Mouse (Mus musculus): ENCODE measurements around the gene Gch1. TPM values are rescaled to one million over a fixed set of nuclear protein-coding genes. Genes with fewer than 3 reads are reported as not detected.

Gene Gch1
- total RNA-seq, 2 experiments from 2014 or later = 1.7 to 1.8 TPM

GRCm38 (mm10) chr14:47208564-47209493 lies 19.6 kb upstream of the Gch1 start:
- no peak for DNase-seq
- intact Hi-C loops (cut with DNase I; ENCODE audit: low total_unique reads) = no loop called here

- intact Hi-C loops (cut with DNase I; ENCODE audit: low total_unique reads) = no loop called here
- no peak for DNase-seq
These were observed 17.4 kb upstream of the Gch1 start for GRCm38 (mm10) chr14:47206601-47207000.

- intact Hi-C loops (cut with DNase I; ENCODE audit: low total_unique reads) = no loop called here
- no peak for DNase-seq
These were observed 16.2 kb upstream of the Gch1 start for GRCm38 (mm10) chr14:47205270-47205972.

GRCm38 (mm10) chr14:47197340-47197739 lies 8.1 kb upstream of the Gch1 start:
- intact Hi-C loops (cut with DNase I; ENCODE audit: low total_unique reads) = loop anchor here (10.0 kb wide), 1 partner anchor 103 kb away; no protein-coding TSS in a partner anchor
- DNase-seq = no peak

- intact Hi-C loops (cut with DNase I; ENCODE audit: low total_unique reads) = loop anchor here (10.0 kb wide), 1 partner anchor 102 kb away; no protein-coding TSS in a partner anchor
These were observed 7.5 kb upstream of the Gch1 start for GRCm38 (mm10) chr14:47196711-47197110.

GRCm38 (mm10) chr14:47194096-47194495 lies 4.9 kb upstream of the Gch1 start:
- DNase-seq = no peak
- intact Hi-C loops (cut with DNase I; ENCODE audit: low total_unique reads) = loop anchor here (10.0 kb wide), 1 partner anchor 99 kb away; no protein-coding TSS in a partner anchor

More at GRCm38 (mm10) chr14:47196711-47197110, 7.5 kb upstream of the Gch1 start:
- no peak for DNase-seq

GRCm38 (mm10) chr14:47193506-47193905 lies 4.3 kb upstream of the Gch1 start:
- intact Hi-C loops (cut with DNase I; ENCODE audit: low total_unique reads) = loop anchor here (10.0 kb wide), 1 partner anchor 99 kb away; no protein-coding TSS in a partner anchor
- no peak for DNase-seq

- intact Hi-C loops (cut with DNase I; ENCODE audit: low total_unique reads) = loop anchor here (10.0 kb wide), 1 partner anchor 97 kb away; no protein-coding TSS in a partner anchor
These were observed 2.6 kb upstream of the Gch1 start for GRCm38 (mm10) chr14:47191861-47192260.

GRCm38 (mm10) chr14:47190626-47191025 lies 1.4 kb upstream of the Gch1 start:
- intact Hi-C loops (cut with DNase I; ENCODE audit: low total_unique reads) = loop anchor here (10.0 kb wide), 1 partner anchor 96 kb away; no protein-coding TSS in a partner anchor
- DNase-seq = no peak

More at GRCm38 (mm10) chr14:47191861-47192260, 2.6 kb upstream of the Gch1 start:
- DNase-seq = no peak

GRCm38 (mm10) chr14:47189635-47189955 lies 382 bp upstream of the Gch1 start:
- intact Hi-C loops (cut with DNase I; ENCODE audit: low total_unique reads) = no loop called here
- no peak for DNase-seq

- no peak for DNase-seq
- intact Hi-C loops (cut with DNase I; ENCODE audit: low total_unique reads) = no loop called here
These were observed 752 bp downstream of the Gch1 start for GRCm38 (mm10) chr14:47188475-47188847.

- intact Hi-C loops (cut with DNase I; ENCODE audit: low total_unique reads) = no loop called here
- no peak for DNase-seq
These were observed 1.4 kb downstream of the Gch1 start for GRCm38 (mm10) chr14:47187666-47188360.

GRCm38 (mm10) chr14:47187261-47187660 lies 2.0 kb downstream of the Gch1 start:
- intact Hi-C loops (cut with DNase I; ENCODE audit: low total_unique reads) = no loop called here

GRCm38 (mm10) chr14:47186561-47186960 lies 2.7 kb downstream of the Gch1 start:
- intact Hi-C loops (cut with DNase I; ENCODE audit: low total_unique reads) = no loop called here
- DNase-seq = no peak

More at GRCm38 (mm10) chr14:47187261-47187660, 2.0 kb downstream of the Gch1 start:
- no peak for DNase-seq

GRCm38 (mm10) chr14:47181497-47182290 lies 7.5 kb downstream of the Gch1 start:
- intact Hi-C loops (cut with DNase I; ENCODE audit: low total_unique reads) = no loop called here
- DNase-seq = peak; percentile 45

GRCm38 (mm10) chr14:47178851-47179250 lies 10.4 kb downstream of the Gch1 start:
- intact Hi-C loops (cut with DNase I; ENCODE audit: low total_unique reads) = no loop called here
- DNase-seq = no peak

- intact Hi-C loops (cut with DNase I; ENCODE audit: low total_unique reads) = no loop called here
- peak; percentile 77 for DNase-seq
These were observed 11.3 kb downstream of the Gch1 start for GRCm38 (mm10) chr14:47177846-47178414.

- intact Hi-C loops (cut with DNase I; ENCODE audit: low total_unique reads) = no loop called here
- DNase-seq = no peak
These were observed 13.0 kb downstream of the Gch1 start for GRCm38 (mm10) chr14:47176226-47176625.

- DNase-seq = no peak
- intact Hi-C loops (cut with DNase I; ENCODE audit: low total_unique reads) = no loop called here
These were observed 14.1 kb downstream of the Gch1 start for GRCm38 (mm10) chr14:47175136-47175535.

Measured in gastrocnemius, postnatal 14 days (tissue).